Mouse (Mus musculus) retina, adult 2 months (tissue): ENCODE results near the gene Cald1.

Source experiments
- DNase-seq: peaks from one replicate; pipeline ENCODE4 v3.0.0-alpha.2; 2012; ENCODE audit warnings: low read depth, low spot score

Gene Cald1

GRCm38 (mm10) chr6:34716888-34717635 lies 118.8 kb downstream of the Cald1 start:
- DNase-seq: no peak

- DNase-seq: no peak
These were observed 119.4 kb downstream of the Cald1 start for GRCm38 (mm10) chr6:34717651-34718050.

GRCm38 (mm10) chr6:34719141-34719680 lies 120.9 kb downstream of the Cald1 start:
- DNase-seq: no peak

DNA sequence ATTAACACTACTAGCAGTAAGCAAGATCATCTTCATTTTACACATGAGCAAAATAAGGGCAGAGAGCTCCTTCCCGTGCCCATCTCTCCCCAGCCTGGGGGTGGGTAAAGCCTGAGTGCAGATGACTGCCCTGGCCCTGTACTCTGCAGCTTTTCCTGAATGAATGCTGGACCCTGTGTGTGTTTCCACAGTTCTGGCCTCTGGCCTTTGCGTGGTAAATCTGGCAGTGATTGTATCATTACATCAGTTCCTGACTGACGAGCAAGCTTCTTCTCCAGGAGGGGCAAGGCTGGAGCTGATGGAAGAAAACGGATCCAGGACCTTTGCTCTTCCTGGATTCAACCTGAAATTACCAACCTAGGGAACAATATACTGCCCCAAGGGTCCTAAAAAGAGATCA lies 122.1 kb downstream of the Cald1 start:
- DNase-seq: no peak

DNA sequence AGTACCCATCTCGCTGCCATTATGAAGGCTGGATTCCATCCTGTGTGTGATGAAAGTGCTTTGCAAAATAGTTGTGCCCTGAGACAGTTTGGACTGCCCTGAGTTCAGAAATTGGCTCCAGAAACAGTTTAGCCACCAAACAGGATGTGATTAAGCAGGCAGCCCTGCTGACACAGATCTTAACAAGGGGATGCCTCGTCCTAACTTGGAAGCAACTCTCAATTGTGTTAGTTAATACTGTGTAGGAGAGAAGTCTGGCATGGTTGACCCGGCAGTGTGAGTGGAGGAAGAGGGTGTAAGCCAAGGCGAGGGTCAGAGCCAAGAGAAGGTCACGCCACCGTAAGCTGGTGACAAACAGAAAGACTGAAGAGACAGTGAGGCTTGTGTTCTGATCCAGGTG lies 123.4 kb downstream of the Cald1 start:
- DNase-seq: no peak

- no peak for DNase-seq
These were observed 124.4 kb downstream of the Cald1 start for GRCm38 (mm10) chr6:34722660-34723059.

DNA sequence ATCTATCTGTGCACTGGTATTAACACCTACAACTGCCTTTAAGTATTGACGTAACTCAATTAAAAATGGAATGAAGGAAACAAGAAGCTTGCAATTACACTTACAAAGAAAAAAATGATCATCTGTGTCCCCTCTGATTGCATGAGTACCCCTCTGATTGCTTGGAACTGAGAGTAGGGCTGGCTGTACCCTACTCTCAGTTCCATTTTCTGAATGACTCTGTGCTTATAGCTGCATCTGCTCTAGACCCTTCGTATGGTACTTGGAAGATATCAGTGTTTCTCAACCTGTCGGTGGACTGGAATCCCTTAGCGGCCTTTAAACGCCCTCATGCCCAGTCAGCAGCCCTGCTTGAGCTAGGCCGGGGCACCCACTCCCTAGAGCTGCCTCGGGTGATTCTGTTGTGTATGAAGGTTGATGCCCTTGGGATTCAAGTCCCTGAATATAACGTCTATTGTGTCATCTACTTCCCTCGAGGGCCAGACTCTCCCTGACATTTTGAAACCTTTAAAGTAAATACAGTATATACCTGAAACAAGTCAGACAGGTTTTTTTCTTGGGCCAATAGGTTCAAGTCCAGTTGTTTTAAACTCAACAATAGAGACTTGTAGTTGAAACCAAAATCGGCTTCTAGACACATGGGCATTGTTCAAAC lies 125.1 kb downstream of the Cald1 start:
- no peak for DNase-seq

DNA sequence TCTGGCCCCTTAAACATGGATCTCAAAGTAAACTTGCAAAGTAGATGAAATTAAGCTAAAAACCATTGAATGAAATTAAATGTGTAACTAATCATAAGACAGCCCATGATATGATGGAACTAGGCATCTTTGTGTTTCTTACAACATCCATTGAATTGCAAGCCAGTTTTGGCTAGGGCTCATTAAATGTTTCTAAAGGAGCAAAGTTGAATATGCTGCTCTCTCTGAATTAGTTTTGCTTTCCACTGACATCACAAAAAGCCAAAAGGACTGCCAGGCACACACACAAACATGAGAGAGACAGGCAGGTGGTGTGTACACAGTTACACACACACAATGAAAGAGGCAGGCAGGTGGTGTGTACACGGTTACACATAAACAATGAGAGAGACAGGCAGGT lies 127.4 kb downstream of the Cald1 start:
- no peak for DNase-seq

- DNase-seq: no peak
These were observed 127.8 kb downstream of the Cald1 start for GRCm38 (mm10) chr6:34726104-34726503.

DNA sequence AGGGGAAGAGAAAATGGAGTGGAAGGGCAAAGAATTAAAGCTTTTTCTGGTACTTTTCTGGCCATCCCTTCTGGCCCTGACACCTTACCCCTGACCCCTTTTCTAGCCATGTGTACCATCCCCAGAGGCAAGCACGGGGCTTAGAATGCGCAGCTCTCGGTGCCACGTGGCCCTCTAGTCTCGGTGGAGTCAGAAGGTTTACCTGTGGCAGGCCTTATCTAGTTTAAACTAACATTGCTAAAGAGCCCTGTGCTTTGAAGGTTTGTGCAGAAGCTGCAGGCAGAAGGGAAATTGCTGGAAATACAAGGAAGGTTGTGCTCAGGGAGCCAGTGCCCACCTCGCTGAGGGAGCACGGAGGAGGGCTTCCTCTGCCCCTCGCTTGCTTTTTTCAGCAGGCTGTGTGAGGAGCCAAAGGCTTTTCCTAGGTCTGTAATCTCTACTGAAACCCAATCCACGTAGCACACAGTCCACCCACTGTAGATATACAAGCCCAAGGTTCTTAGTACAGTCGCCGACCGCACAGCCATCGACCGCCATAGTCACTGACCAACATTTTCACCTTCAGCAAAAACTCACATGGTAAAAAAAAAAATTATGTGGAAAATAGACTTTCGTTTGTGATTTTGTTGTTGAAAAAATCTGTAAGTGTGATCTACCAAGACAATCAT lies 129.2 kb downstream of the Cald1 start:
- no peak for DNase-seq

GRCm38 (mm10) chr6:34729449-34730151 lies 131.3 kb downstream of the Cald1 start:
- no peak for DNase-seq

- DNase-seq: no peak
These were observed 132.7 kb downstream of the Cald1 start for GRCm38 (mm10) chr6:34731007-34731406.

DNA sequence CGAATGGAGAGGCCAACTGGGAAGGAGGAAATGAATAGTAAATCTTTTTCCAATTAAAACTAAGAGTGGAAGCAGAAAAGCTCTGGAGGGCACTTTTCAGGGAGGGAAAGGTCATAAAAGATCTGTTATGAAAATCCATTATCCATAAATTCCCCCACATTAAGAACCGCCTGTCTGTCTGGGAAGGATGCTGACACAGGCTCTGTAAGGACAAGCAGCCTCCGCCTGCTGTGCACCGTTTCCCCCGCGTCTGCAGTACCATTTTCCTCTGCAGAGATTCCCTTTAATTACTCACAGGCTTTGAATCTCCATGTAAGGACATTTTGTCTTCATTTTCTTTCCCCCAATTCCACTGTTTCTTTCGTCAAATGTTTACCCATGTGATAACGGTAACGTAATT lies 133.2 kb downstream of the Cald1 start:
- DNase-seq: no peak

- DNase-seq: no peak
These were observed 136.8 kb downstream of the Cald1 start for GRCm38 (mm10) chr6:34734940-34735695.

- DNase-seq: no peak
These were observed 138.6 kb downstream of the Cald1 start for GRCm38 (mm10) chr6:34736934-34737333.

GRCm38 (mm10) chr6:34743946-34744345 lies 145.6 kb downstream of the Cald1 start:
- no peak for DNase-seq

DNA sequence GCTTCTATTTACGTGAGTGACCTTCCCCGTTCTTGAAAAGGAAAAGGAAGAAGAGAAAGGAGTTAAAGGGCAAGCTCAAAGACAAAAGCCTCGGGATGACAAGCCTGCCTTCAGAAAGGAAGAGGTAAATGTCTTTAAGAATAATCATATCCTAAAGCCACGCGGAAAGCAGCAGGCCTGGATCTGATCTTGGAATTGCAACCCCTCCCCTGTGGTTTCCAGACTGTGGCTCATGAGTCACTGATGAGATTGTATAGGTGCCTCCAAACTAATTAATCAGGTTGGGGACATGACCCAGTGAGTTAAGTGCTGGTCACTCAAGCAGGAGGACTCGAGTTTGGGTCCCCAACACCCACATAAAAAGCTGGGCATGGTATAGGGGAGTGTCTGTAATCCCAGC lies 149.5 kb downstream of the Cald1 start:
- no peak for DNase-seq

GRCm38 (mm10) chr6:34748566-34748965 lies 150.3 kb downstream of the Cald1 start:
- DNase-seq: no peak

GRCm38 (mm10) chr6:34749526-34749925 lies 151.2 kb downstream of the Cald1 start:
- no peak for DNase-seq

- DNase-seq: no peak
These were observed 152.3 kb downstream of the Cald1 start for GRCm38 (mm10) chr6:34750487-34751120.

DNA sequence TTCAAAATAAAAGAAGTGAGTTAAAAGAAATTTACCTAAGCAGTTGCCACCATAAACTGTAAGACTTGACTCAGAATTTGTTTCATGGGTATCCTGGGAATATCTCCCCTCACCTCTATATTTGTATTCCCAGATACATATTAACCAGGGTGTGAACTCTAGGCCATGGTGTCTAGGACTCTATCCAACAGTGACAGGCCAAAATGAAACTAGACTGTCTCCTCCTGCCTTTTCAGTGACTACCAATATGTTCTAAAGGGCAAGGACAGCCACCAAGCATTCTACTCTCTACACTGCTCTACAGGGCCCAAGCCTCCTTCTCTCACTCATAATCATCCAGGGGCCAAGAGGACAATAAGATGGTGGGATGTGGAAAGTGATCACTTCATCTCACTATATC lies 153.3 kb downstream of the Cald1 start:
- DNase-seq: no peak
